In genomic region chr15:12622701-12623100, GRCm38 (mm10) we compare ENCODE assay signal across 22 mouse cellular contexts.
DNase-seq lines count a peak whose midpoint lies in the region; ATAC-seq and TF ChIP-seq lines count a peak whose summit lies in the region.
"Had no signal": no experiment of that assay in that cellular context is flagged by ENCODE, and none has a peak within 500 bp of the region (broad histone marks: within the 10 kb centered on the region; RNA-seq: fewer than 3 reads in every experiment).

No protein-coding gene starts in this region.

- DNase-seq in forebrain, embryonic 11.5 days (ENCODE audit: low spot score): peak; percentile 48
- DNase-seq in heart, adult 11 months: peak; percentile 90
- DNase-seq in heart, adult 8-10 months (ENCODE audit: low spot score): no peak
- DNase-seq in hindbrain, postnatal 0 days (ENCODE audit: low spot score): no peak
- DNase-seq in gastrocnemius, adult 8-10 months (ENCODE audit: low spot score in 2 of 2): no peak
- DNase-seq: adrenal gland, adult 2 months; adrenal gland, postnatal 25 days; cerebellum, adult 11 months; cerebellum, adult 18-20 months; cerebellum, adult 8-10 months; cerebellum, adult 9-11 months; cerebellum, postnatal 14 days; cerebellum, postnatal 36 days had no signal

- H3K4me3 ChIP-seq in forebrain, embryonic 11.5 days (ENCODE audit: low read depth, low read length): no peak overlapping the region
- H3K4me3 ChIP-seq in forebrain, embryonic 13.5 days: no peak overlapping the region
- no peak overlapping the region for H3K4me3 ChIP-seq in hindbrain, embryonic 13.5 days
- no peak overlapping the region for H3K4me3 ChIP-seq in hindbrain, postnatal 0 days (ENCODE audit: low read length)
- H3K4me3 ChIP-seq in neural tube, embryonic 15.5 days (replicated peaks): no peak overlapping the region
- H3K4me3 ChIP-seq: embryonic facial prominence, embryonic 12.5 days; embryonic facial prominence, embryonic 15.5 days; erythroblast, embryonic 14.5 days; forebrain, embryonic 10.5 days had no signal

- WGBS in forebrain, embryonic 11.5 days: 87% methylated on average over 5 of the region's 5 CpGs
- WGBS in forebrain, embryonic 13.5 days: 90% methylated on average over 5 of the region's 5 CpGs
- 93% methylated on average over 5 of the region's 5 CpGs for WGBS in hindbrain, embryonic 13.5 days
- 94% methylated on average over 5 of the region's 5 CpGs for WGBS in hindbrain, postnatal 0 days
- WGBS in neural tube, embryonic 15.5 days: 93% methylated on average over 5 of the region's 5 CpGs

- no peaks in the 10 kb centered on the region for H3K9me3 ChIP-seq in forebrain, embryonic 11.5 days (ENCODE audit: control insufficient read depth, low read length)
- no peaks in the 10 kb centered on the region for H3K9me3 ChIP-seq in forebrain, embryonic 13.5 days (replicated peaks)
- H3K9me3 ChIP-seq in hindbrain, embryonic 13.5 days: no peaks in the 10 kb centered on the region
- H3K9me3 ChIP-seq in hindbrain, postnatal 0 days (ENCODE audit: low read length): no peaks in the 10 kb centered on the region
- no peaks in the 10 kb centered on the region for H3K9me3 ChIP-seq in neural tube, embryonic 15.5 days (replicated peaks)
- H3K9me3 ChIP-seq: embryonic facial prominence, embryonic 12.5 days; embryonic facial prominence, embryonic 15.5 days; forebrain, embryonic 10.5 days had no signal

- no peak overlapping the region for H3K4me2 ChIP-seq in forebrain, embryonic 11.5 days (ENCODE audit: low read depth, low read length, severe bottlenecking)
- no peak overlapping the region for H3K4me2 ChIP-seq in forebrain, embryonic 13.5 days
- H3K4me2 ChIP-seq in hindbrain, embryonic 13.5 days: 0 out of 2 replicates have a peak overlapping the region, but pooled peaks have one; percentile 4
- H3K4me2 ChIP-seq in hindbrain, postnatal 0 days (ENCODE audit: low read depth, low read length): no peak overlapping the region
- no peak overlapping the region for H3K4me2 ChIP-seq in neural tube, embryonic 15.5 days
- H3K4me2 ChIP-seq: embryonic facial prominence, embryonic 12.5 days; embryonic facial prominence, embryonic 15.5 days had no signal

- no peaks in the 10 kb centered on the region for H3K27me3 ChIP-seq in forebrain, embryonic 11.5 days (ENCODE audit: control insufficient read depth, insufficient read depth, low read length)
- no peaks in the 10 kb centered on the region for H3K27me3 ChIP-seq in forebrain, embryonic 13.5 days
- H3K27me3 ChIP-seq in hindbrain, embryonic 13.5 days: no peaks in the 10 kb centered on the region
- H3K27me3 ChIP-seq in hindbrain, postnatal 0 days (ENCODE audit: insufficient read depth, low read length): no peaks in the 10 kb centered on the region
- no peaks in the 10 kb centered on the region for H3K27me3 ChIP-seq in neural tube, embryonic 15.5 days (replicated peaks)
- H3K27me3 ChIP-seq: embryonic facial prominence, embryonic 12.5 days; embryonic facial prominence, embryonic 15.5 days had no signal

- no peak for ATAC-seq in forebrain, embryonic 11.5 days (replicated peaks; ENCODE audit: low FRiP score)
- no peak for ATAC-seq in forebrain, embryonic 13.5 days
- ATAC-seq in hindbrain, embryonic 13.5 days (ENCODE audit: low FRiP score): no peak
- ATAC-seq in hindbrain, postnatal 0 days: no peak
- ATAC-seq in neural tube, embryonic 15.5 days (ENCODE audit: low FRiP score): no peak
- ATAC-seq: forebrain, embryonic 14.5 days; forebrain, embryonic 16.5 days had no signal

- H3K27ac ChIP-seq in forebrain, embryonic 11.5 days (ENCODE audit: low read depth, low read length): no peak overlapping the region
- H3K27ac ChIP-seq in forebrain, embryonic 13.5 days: no peak overlapping the region
- H3K27ac ChIP-seq in hindbrain, embryonic 13.5 days: peak overlapping the region; percentile 52; the same call in 1 of the 2 replicates
- H3K27ac ChIP-seq in hindbrain, postnatal 0 days: no peak overlapping the region
- H3K27ac ChIP-seq in neural tube, embryonic 15.5 days (replicated peaks): 0 out of 2 replicates have a peak overlapping the region, but pooled peaks have one; percentile 28
- H3K27ac ChIP-seq: embryonic facial prominence, embryonic 12.5 days; embryonic facial prominence, embryonic 15.5 days; forebrain, embryonic 10.5 days had no signal

- no peaks in the 10 kb centered on the region for H3K4me1 ChIP-seq in forebrain, embryonic 11.5 days (replicated peaks; ENCODE audit: control insufficient read depth, insufficient read depth, low read length)
- no peaks in the 10 kb centered on the region for H3K4me1 ChIP-seq in forebrain, embryonic 13.5 days
- peaks cover 24% of the 10 kb centered on the region for H3K4me1 ChIP-seq in hindbrain, embryonic 13.5 days (replicated peaks)
- no peaks in the 10 kb centered on the region for H3K4me1 ChIP-seq in hindbrain, postnatal 0 days (ENCODE audit: insufficient read depth, low read length)
- peaks cover 19% of the 10 kb centered on the region for H3K4me1 ChIP-seq in neural tube, embryonic 15.5 days

- no peak overlapping the region for H3K9ac ChIP-seq in forebrain, embryonic 11.5 days (ENCODE audit: low read length)
- no peak overlapping the region for H3K9ac ChIP-seq in forebrain, embryonic 13.5 days
- H3K9ac ChIP-seq in hindbrain, embryonic 13.5 days: no peak overlapping the region
- no peak overlapping the region for H3K9ac ChIP-seq in hindbrain, postnatal 0 days (replicated peaks; ENCODE audit: low read length)
- no peak overlapping the region for H3K9ac ChIP-seq in neural tube, embryonic 15.5 days (replicated peaks)
- H3K9ac ChIP-seq: embryonic facial prominence, embryonic 12.5 days; embryonic facial prominence, embryonic 15.5 days had no signal

- no peaks in the 10 kb centered on the region for H3K36me3 ChIP-seq in forebrain, embryonic 11.5 days (ENCODE audit: control insufficient read depth, insufficient read depth, low read length)
- H3K36me3 ChIP-seq in forebrain, embryonic 13.5 days (ENCODE audit: poor library complexity, severe bottlenecking): no peaks in the 10 kb centered on the region
- no peaks in the 10 kb centered on the region for H3K36me3 ChIP-seq in hindbrain, embryonic 13.5 days
- no peaks in the 10 kb centered on the region for H3K36me3 ChIP-seq in hindbrain, postnatal 0 days (ENCODE audit: insufficient read depth, low read length)
- H3K36me3 ChIP-seq in neural tube, embryonic 15.5 days: no peaks in the 10 kb centered on the region
- H3K36me3 ChIP-seq: embryonic facial prominence, embryonic 12.5 days; embryonic facial prominence, embryonic 15.5 days; forebrain, embryonic 10.5 days had no signal

- no peak for TF ChIP-seq CTCF in hindbrain, postnatal 0 days (IDR thresholded peaks at IDR 0.05; ENCODE audit: low read depth)

Comparison
In these comparisons a context has a peak if more than half of its experiments do, and no peak if none do; other contexts are left out.
1. DNase-seq: peak in forebrain, embryonic 11.5 days (single experiment) and heart, adult 11 months (single experiment); none in heart, adult 8-10 months (single experiment), hindbrain, postnatal 0 days (single experiment) and gastrocnemius, adult 8-10 months (0 of 2).
2. H3K27ac ChIP-seq: peak in hindbrain, embryonic 13.5 days (single experiment) and neural tube, embryonic 15.5 days (single experiment); none in forebrain, embryonic 11.5 days (single experiment), forebrain, embryonic 13.5 days (single experiment) and hindbrain, postnatal 0 days (single experiment).